Mouse (Mus musculus): ENCODE results near the gene Gm3248. TPM values are rescaled to one million over a fixed set of nuclear protein-coding genes. Genes with fewer than 3 reads are reported as not detected.
"Not testable (repeated sequence)": the region's sequence is repeated elsewhere in the genome, so short reads cannot be mapped to it uniquely, and the experiment has no call there.

The Gm3248 gene
- polyA plus RNA-seq, 2 experiments, result 0.10 to 0.44 TPM

DNA sequence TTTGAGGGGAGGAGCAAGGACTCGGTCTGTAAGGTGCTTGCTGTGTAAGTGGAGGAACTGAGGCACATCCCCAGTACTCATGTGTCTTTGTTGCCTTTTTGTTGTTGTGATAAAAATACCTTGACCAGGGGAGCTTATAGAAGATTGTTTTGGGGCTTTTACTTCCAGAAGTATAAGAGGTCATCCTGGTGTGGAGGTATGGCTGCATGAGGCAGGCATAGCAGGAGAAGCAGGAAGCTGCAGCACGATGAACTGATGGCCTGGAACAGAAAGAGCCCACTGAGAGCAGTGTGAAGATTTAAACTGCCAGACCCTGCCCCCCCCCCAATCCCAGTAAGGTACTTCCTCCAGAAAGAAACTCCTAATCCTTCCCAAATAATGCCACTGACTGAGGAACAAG lies 47.8 kb downstream of the Gm3248 start:
- H3K9me3 ChIP-seq (ENCODE audit: control insufficient read depth, low read length); H3K36me3 ChIP-seq (ENCODE audit: control insufficient read depth, insufficient read depth, low read length); H3K4me1 ChIP-seq (ENCODE audit: control insufficient read depth, insufficient read depth, low read length); H3K27me3 ChIP-seq (ENCODE audit: control insufficient read depth, insufficient read depth, low read length); ATAC-seq (ENCODE audit: low FRiP score, low read depth); H3K4me3 ChIP-seq (replicated peaks; ENCODE audit: low read length); H3K4me2 ChIP-seq (replicated peaks; ENCODE audit: low read depth, low read length, severe bottlenecking); H3K9ac ChIP-seq (ENCODE audit: low read depth, low read length, severe bottlenecking); H3K27ac ChIP-seq (replicated peaks; ENCODE audit: low read depth, low read length); DNase-seq (ENCODE audit: low spot score): not testable (repeated sequence)
- WGBS, result 97% methylated on average over 2 of the region's 2 CpGs

Other genes starting within 250 kb of the Gm3248 start
- 0.40 and 0.53 TPM in 2 replicates for gene Gm3373, start 220.2 kb downstream of the Gm3248 start, polyA plus RNA-seq (2012; rRNA removed)
- 0.23 TPM in 1 of 2 replicates, not detected in the other for gene Gm3373, start 220.2 kb downstream of the Gm3248 start, polyA plus RNA-seq (2014; fragmentation: Nextera tagmentation; extraction: Ambion mirVana)
- gene Gm3383, start 153.8 kb downstream of the Gm3248 start, polyA plus RNA-seq (2012; rRNA removed), result 2.3 and 2.5 TPM in 2 replicates
- 0.70 and 1.1 TPM in 2 replicates for gene Gm3383, start 153.8 kb downstream of the Gm3248 start, polyA plus RNA-seq (2014; fragmentation: Nextera tagmentation; extraction: Ambion mirVana)
- gene Gm3424, start 131.4 kb downstream of the Gm3248 start, polyA plus RNA-seq (2012; rRNA removed), result not detected in 2 replicates
- not detected in 2 replicates for gene Gm3424, start 131.4 kb downstream of the Gm3248 start, polyA plus RNA-seq (2014; fragmentation: Nextera tagmentation; extraction: Ambion mirVana)
- gene Gm8237, start 81.4 kb downstream of the Gm3248 start, polyA plus RNA-seq (2012; rRNA removed), result 0.06 TPM in 2 replicates
- 0.36 TPM in 1 of 2 replicates, not detected in the other for gene Gm8237, start 81.4 kb downstream of the Gm3248 start, polyA plus RNA-seq (2014; fragmentation: Nextera tagmentation; extraction: Ambion mirVana)
- not detected in 2 replicates for gene Gm3453, start 17.4 kb upstream of the Gm3248 start, polyA plus RNA-seq (2012; rRNA removed)
- not detected in 2 replicates for gene Gm3453, start 17.4 kb upstream of the Gm3248 start, polyA plus RNA-seq (2014; fragmentation: Nextera tagmentation; extraction: Ambion mirVana)
- not detected in 2 replicates for gene Gm6337, start 96.5 kb upstream of the Gm3248 start, polyA plus RNA-seq (2012; rRNA removed)
- gene Gm6337, start 96.5 kb upstream of the Gm3248 start, polyA plus RNA-seq (2014; fragmentation: Nextera tagmentation; extraction: Ambion mirVana), result not detected in 2 replicates
- 1.4 and 2.1 TPM in 2 replicates for gene Gm8206, start 132.2 kb upstream of the Gm3248 start, polyA plus RNA-seq (2012; rRNA removed)
- 0.90 and 1.4 TPM in 2 replicates for gene Gm8206, start 132.2 kb upstream of the Gm3248 start, polyA plus RNA-seq (2014; fragmentation: Nextera tagmentation; extraction: Ambion mirVana)
- gene Gm3468, start 146.9 kb upstream of the Gm3248 start, polyA plus RNA-seq (2012; rRNA removed), result 4.0 and 4.2 TPM in 2 replicates
- gene Gm3468, start 146.9 kb upstream of the Gm3248 start, polyA plus RNA-seq (2014; fragmentation: Nextera tagmentation; extraction: Ambion mirVana), result 1.3 and 1.4 TPM in 2 replicates
- not detected in 2 replicates for gene Gm3476, start 164.1 kb upstream of the Gm3248 start, polyA plus RNA-seq (2012; rRNA removed)
- not detected in 2 replicates for gene Gm3476, start 164.1 kb upstream of the Gm3248 start, polyA plus RNA-seq (2014; fragmentation: Nextera tagmentation; extraction: Ambion mirVana)